Mouse (Mus musculus) kidney, adult 2 months (tissue): Measurements from ENCODE around the gene Pla2r1.

ENCODE experiments used
- CTCF ChIP-seq: fragments of 200-500 bp; conservative IDR thresholded peaks from 2 replicates; pipeline ENCODE4 v1.5.1; 2011; ENCODE audit warnings: low read depth, mild to moderate bottlenecking, control low read depth, low read length, moderate library complexity, mixed read lengths; ENCODE audit not compliant: insufficient read depth, insufficient read length
- POLR2A ChIP-seq: fragments of 200-500 bp; IDR thresholded peaks from one replicate; pipeline ENCODE4 v1.6.1; 2011; ENCODE audit warnings: low read depth, low read length, control low read depth

GRCm38 (mm10) chr2:60538710-60539109 lies 14.4 kb downstream of the Pla2r1 start:
- TF ChIP-seq CTCF (no peak), POLR2A (no peak)
